Mouse (Mus musculus) embryonic stem cell, embryonic (primary cell): ENCODE results near the gene Col4a3bp.
"Not testable (repeated sequence)": the region's sequence is repeated elsewhere in the genome, so short reads cannot be mapped to it uniquely, and the experiment has no call there.

Experiments
- CTCF ChIA-PET, 4 experiments: fragments of 300-600 bp in 2 of 4; fragments of 350-600 bp in 2 of 4; sonication (Branson Sonifier 250); formaldehyde crosslinking; loops; one replicate each; lab custom pipeline; 2022; ENCODE audit warnings: inconsistent platforms in 2 of 4; lab: Charles Lee
- POLR2A ChIA-PET, 4 experiments: fragments of 300-600 bp in 2 of 4; fragments of 350-600 bp in 2 of 4; sonication (Branson Sonifier 250); formaldehyde crosslinking; loops; one replicate each; lab custom pipeline; 2022; ENCODE audit warnings: antibody characterized with exemption in 4 of 4, inconsistent platforms in 1 of 4; lab: Charles Lee

Col4a3bp gene

GRCm38 (mm10) chr13:96584201-96584600 is 41.8 kb downstream of the Col4a3bp start:
- CTCF ChIA-PET, result interaction anchor here in 2 of 4 experiments (1.4 to 1.8 kb wide), 2 partner anchors 9 to 10 kb away, joined by 4 to 9 read pairs; no protein-coding TSS in a partner anchor
- POLR2A ChIA-PET, result interaction anchor here in 1 of 4 experiments (0.6 to 1.2 kb wide), 2 partner anchors 9 to 35 kb away, joined by 3 to 5 read pairs; no protein-coding TSS in a partner anchor

GRCm38 (mm10) chr13:96586540-96586939 is 44.1 kb downstream of the Col4a3bp start:
- POLR2A ChIA-PET, result interaction anchor here in 1 of 4 experiments (1.5 kb wide), 1 partner anchor 65 kb away, joined by 4 read pairs; no protein-coding TSS in a partner anchor
- CTCF ChIA-PET, result no interaction called here

- POLR2A ChIA-PET, result interaction anchor here in 1 of 4 experiments (2.4 kb wide), 1 partner anchor 12 kb away, joined by 6 read pairs; no protein-coding TSS in a partner anchor
Observed at GRCm38 (mm10) chr13:96588642-96589041, 46.2 kb downstream of the Col4a3bp start.

GRCm38 (mm10) chr13:96593621-96594020 is 51.2 kb downstream of the Col4a3bp start:
- CTCF ChIA-PET, result interaction anchor here (0.5 to 1.8 kb wide), 15 partner anchors 9 to 1376 kb away, joined by 3 to 9 read pairs (median 3); no protein-coding TSS in a partner anchor

More at GRCm38 (mm10) chr13:96588642-96589041, 46.2 kb downstream of the Col4a3bp start:
- CTCF ChIA-PET, result no interaction called here

GRCm38 (mm10) chr13:96594070-96594469 is 51.7 kb downstream of the Col4a3bp start:
- POLR2A ChIA-PET, result interaction anchor here in 2 of 4 experiments (0.6 to 0.9 kb wide), 2 partner anchors 10 to 572 kb away, joined by 5 read pairs; no protein-coding TSS in a partner anchor
- CTCF ChIA-PET, result interaction anchor here (0.6 to 1.8 kb wide), 11 partner anchors 9 to 1377 kb away, joined by 3 to 9 read pairs (median 4); no protein-coding TSS in a partner anchor

More at GRCm38 (mm10) chr13:96593621-96594020, 51.2 kb downstream of the Col4a3bp start:
- POLR2A ChIA-PET, result interaction anchor here in 2 of 4 experiments (0.6 to 0.9 kb wide), 2 partner anchors 9 to 572 kb away, joined by 5 read pairs; no protein-coding TSS in a partner anchor

GRCm38 (mm10) chr13:96599182-96599581 is 56.8 kb downstream of the Col4a3bp start:
- ChIA-PET CTCF (no interaction called here), POLR2A (interaction anchor here in 1 of 4 experiments (1.2 to 1.5 kb wide), 2 partner anchors 9 to 16 kb away, joined by 3 to 4 read pairs; no protein-coding TSS in a partner anchor)

GRCm38 (mm10) chr13:96604242-96604641 is 61.8 kb downstream of the Col4a3bp start:
- CTCF ChIA-PET, result interaction anchor here in 2 of 4 experiments (0.7 kb wide), 2 partner anchors 11 to 14 kb away, joined by 3 read pairs; no protein-coding TSS in a partner anchor
- POLR2A ChIA-PET, result interaction anchor here in 1 of 4 experiments (0.6 kb wide), 1 partner anchor 193 kb away, joined by 3 read pairs; no protein-coding TSS in a partner anchor

- POLR2A ChIA-PET, result no interaction called here
- CTCF ChIA-PET, result interaction anchor here in 1 of 4 experiments (0.8 kb wide), 1 partner anchor 14 kb away, joined by 3 read pairs; no protein-coding TSS in a partner anchor
Observed at GRCm38 (mm10) chr13:96614615-96615014, 72.2 kb downstream of the Col4a3bp start.

GRCm38 (mm10) chr13:96620891-96621290 is 78.5 kb downstream of the Col4a3bp start:
- ChIA-PET POLR2A (interaction anchor here in 1 of 4 experiments (0.8 to 0.9 kb wide), 3 partner anchors 27 to 55 kb away, joined by 3 to 4 read pairs (median 3); no protein-coding TSS in a partner anchor), CTCF (no interaction called here)

GRCm38 (mm10) chr13:96630396-96630795 is 88.0 kb downstream of the Col4a3bp start:
- ChIA-PET CTCF (interaction anchor here in 1 of 4 experiments (0.6 kb wide), 1 partner anchor 519 kb away, joined by 3 read pairs; no protein-coding TSS in a partner anchor), POLR2A (no interaction called here)

GRCm38 (mm10) chr13:96644168-96644567 is 101.8 kb downstream of the Col4a3bp start:
- POLR2A ChIA-PET, result interaction anchor here in 3 of 4 experiments (0.6 to 1.2 kb wide), 7 partner anchors 9 to 356 kb away, joined by 3 to 4 read pairs (median 3); no protein-coding TSS in a partner anchor
- CTCF ChIA-PET, result no interaction called here

- CTCF ChIA-PET, result no interaction called here
- POLR2A ChIA-PET, result interaction anchor here in 2 of 4 experiments (0.8 to 2.6 kb wide), 4 partner anchors 9 to 16 kb away, joined by 3 to 16 read pairs (median 6); no protein-coding TSS in a partner anchor
Observed at GRCm38 (mm10) chr13:96645822-96646221, 103.4 kb downstream of the Col4a3bp start.

GRCm38 (mm10) chr13:96653041-96653440 is 110.6 kb downstream of the Col4a3bp start:
- CTCF ChIA-PET, result interaction anchor here in 1 of 4 experiments (0.6 kb wide), 1 partner anchor 23 kb away, joined by 3 read pairs; no protein-coding TSS in a partner anchor
- POLR2A ChIA-PET, result interaction anchor here in 1 of 4 experiments (0.6 to 1.4 kb wide), 4 partner anchors 9 to 15 kb away, joined by 3 to 4 read pairs (median 3); no protein-coding TSS in a partner anchor

GRCm38 (mm10) chr13:96656673-96657072 is 114.3 kb downstream of the Col4a3bp start:
- ChIA-PET CTCF (interaction anchor here in 1 of 4 experiments (0.6 kb wide), 1 partner anchor 22 kb away, joined by 3 read pairs; no protein-coding TSS in a partner anchor), POLR2A (interaction anchor here in 3 of 4 experiments (0.8 to 2.0 kb wide), 5 partner anchors 9 to 1840 kb away, joined by 3 to 11 read pairs (median 7); no protein-coding TSS in a partner anchor)

GRCm38 (mm10) chr13:96658936-96659335 is 116.5 kb downstream of the Col4a3bp start:
- CTCF ChIA-PET, result no interaction called here
- POLR2A ChIA-PET, result interaction anchor here in 1 of 4 experiments (0.9 to 1.9 kb wide), 2 partner anchors 15 to 115 kb away, joined by 3 read pairs; no protein-coding TSS in a partner anchor

GRCm38 (mm10) chr13:96660095-96660860 is 117.9 kb downstream of the Col4a3bp start:
- ChIA-PET POLR2A (interaction anchor here (0.5 to 5.2 kb wide), 20 partner anchors 10 to 632 kb away, joined by 3 to 45 read pairs (median 4); partner anchors contain the start of genes Hmgcr (in 3 of the 4), Col4a3bp (in 1 of the 4), Fam169a (in 1 of the 4) and Hexb (in 1 of the 4)), CTCF (no interaction called here)

- POLR2A ChIA-PET, result interaction anchor here in 2 of 4 experiments (1.2 to 5.2 kb wide), 6 partner anchors 11 to 26 kb away, joined by 3 to 45 read pairs (median 11); no protein-coding TSS in a partner anchor
- CTCF ChIA-PET, result not testable (repeated sequence)
Observed at GRCm38 (mm10) chr13:96663120-96663519, 120.7 kb downstream of the Col4a3bp start.

- CTCF ChIA-PET, result no interaction called here
- POLR2A ChIA-PET, result interaction anchor here in 3 of 4 experiments (0.6 to 5.2 kb wide), 3 partner anchors 18 to 1011 kb away, joined by 3 to 16 read pairs (median 7); no protein-coding TSS in a partner anchor
Observed at GRCm38 (mm10) chr13:96664419-96664974, 122.1 kb downstream of the Col4a3bp start.
